Mouse (Mus musculus): ENCODE data around the gene Nprl2. TPM values are rescaled to one million over a fixed set of nuclear protein-coding genes. Genes with fewer than 3 reads are reported as not detected.
"Not testable (repeated sequence)": the region's sequence is repeated elsewhere in the genome, so short reads cannot be mapped to it uniquely, and the experiment has no call there.

Gene Nprl2
- total RNA-seq, 4 experiments from 2014 or later = 40.8 to 42.3 (median 41.8) TPM

- DNase-seq (ENCODE audit: low spot score in 2 of 2) = no peak
Observed at GRCm38 (mm10) chr9:107552690-107553393, 10.8 kb downstream of the Nprl2 start.

- DNase-seq (ENCODE audit: low spot score in 2 of 2) = no peak
Observed at GRCm38 (mm10) chr9:107553541-107554318, 11.7 kb downstream of the Nprl2 start.

GRCm38 (mm10) chr9:107554319-107554825 lies 12.3 kb downstream of the Nprl2 start:
- peak; percentile 84 to 95 for DNase-seq (ENCODE audit: low spot score in 2 of 2)

GRCm38 (mm10) chr9:107555031-107555457 lies 13.0 kb downstream of the Nprl2 start:
- no peak for DNase-seq (ENCODE audit: low spot score in 2 of 2)

GRCm38 (mm10) chr9:107555701-107556100 lies 13.7 kb downstream of the Nprl2 start:
- no peak for DNase-seq (ENCODE audit: low spot score in 2 of 2)

- DNase-seq (ENCODE audit: low spot score in 2 of 2) = no peak
Observed at GRCm38 (mm10) chr9:107556346-107556745, 14.3 kb downstream of the Nprl2 start.

- DNase-seq (ENCODE audit: low spot score in 2 of 2) = peak; percentile 82 to 96
Observed at GRCm38 (mm10) chr9:107563029-107563581, 21.1 kb downstream of the Nprl2 start, which contains the start of gene Tusc2. Tusc2 (plus strand) TSS chr9:107563255.

GRCm38 (mm10) chr9:107565556-107565955 lies 23.5 kb downstream of the Nprl2 start:
- not testable (repeated sequence) for DNase-seq (ENCODE audit: low spot score in 2 of 2)

GRCm38 (mm10) chr9:107566041-107566709 lies 24.1 kb downstream of the Nprl2 start:
- DNase-seq (ENCODE audit: low spot score in 2 of 2) = peak in 1 of 2 experiments; percentile 69

- DNase-seq (ENCODE audit: low spot score in 2 of 2) = no peak
Observed at GRCm38 (mm10) chr9:107566855-107567254, 24.8 kb downstream of the Nprl2 start.

GRCm38 (mm10) chr9:107567702-107568319 lies 25.8 kb downstream of the Nprl2 start, which contains the start of gene Hyal2:
Hyal2 (plus strand) TSS chr9:107567945.
- no peak for DNase-seq (ENCODE audit: low spot score in 2 of 2)

GRCm38 (mm10) chr9:107568331-107569261 lies 26.6 kb downstream of the Nprl2 start:
- peak; percentile 75 to 79 for DNase-seq (ENCODE audit: low spot score in 2 of 2)

GRCm38 (mm10) chr9:107569270-107569669 lies 27.2 kb downstream of the Nprl2 start:
- no peak for DNase-seq (ENCODE audit: low spot score in 2 of 2)

- DNase-seq (ENCODE audit: low spot score in 2 of 2) = no peak
Observed at GRCm38 (mm10) chr9:107570016-107570415, 28.0 kb downstream of the Nprl2 start.

- DNase-seq (ENCODE audit: low spot score in 2 of 2) = no peak
Observed at GRCm38 (mm10) chr9:107570845-107571244, 28.8 kb downstream of the Nprl2 start.

- no peak for DNase-seq (ENCODE audit: low spot score in 2 of 2)
Observed at GRCm38 (mm10) chr9:107571534-107572326, 29.7 kb downstream of the Nprl2 start.

GRCm38 (mm10) chr9:107572327-107572662 lies 30.3 kb downstream of the Nprl2 start:
- DNase-seq (ENCODE audit: low spot score in 2 of 2) = no peak

GRCm38 (mm10) chr9:107573774-107574173 lies 31.7 kb downstream of the Nprl2 start:
- DNase-seq (ENCODE audit: low spot score in 2 of 2) = not testable (repeated sequence)
